Mouse (Mus musculus) adrenal gland, postnatal 25 days (tissue): ENCODE measurements around the gene Setd7. TPM values are rescaled to one million over a fixed set of nuclear protein-coding genes. Genes with fewer than 3 reads are reported as not detected.

Experiments used
- DNase-seq: peaks from one replicate; pipeline ENCODE4 v3.0.0; 2021; ENCODE audit warnings: mixed read lengths
- total RNA-seq: library from RNA; stranded (reverse); gene quantifications from 2 replicates; pipeline ENCODE4 v1.2.3, GENCODE M21; 2021

Gene Setd7
- total RNA-seq, 1 experiment from 2014 or later: 53.8 TPM

DNA sequence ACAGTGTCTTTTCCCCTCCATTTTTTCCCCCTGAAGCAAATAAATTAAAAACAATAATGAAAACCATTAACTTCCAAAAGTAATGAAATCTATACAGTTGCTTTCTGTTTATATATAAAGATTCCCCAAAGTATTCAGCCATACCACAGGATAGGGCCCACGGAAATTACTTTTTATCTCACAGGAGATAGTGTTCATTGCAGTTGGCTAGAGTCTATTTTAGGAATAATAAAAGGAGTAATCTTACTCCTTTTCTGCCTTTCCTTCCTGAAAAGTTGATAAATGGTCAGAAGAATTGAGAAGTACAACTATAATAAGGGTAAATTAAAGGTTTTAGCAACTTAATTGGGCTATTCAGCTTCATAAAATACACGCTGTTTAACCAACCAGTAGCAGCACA, 92.1 kb downstream of the Setd7 start:
- DNase-seq: no peak

Other genes with a start within 250 kb of the Setd7 start
- 84.4 and 88.0 TPM in 2 replicates for gene Elf2, start 220.2 kb downstream of the Setd7 start, total RNA-seq
- gene Mgarp, start 164.1 kb downstream of the Setd7 start, total RNA-seq: 637 and 688 TPM in 2 replicates
- gene Ndufc1, start 151.9 kb downstream of the Setd7 start, total RNA-seq: 716 and 732 TPM in 2 replicates
- gene Naa15, start 145.7 kb downstream of the Setd7 start, total RNA-seq: 56.0 and 65.8 TPM in 2 replicates
- gene Rab33b, start 77.0 kb downstream of the Setd7 start, total RNA-seq: 14.1 and 17.4 TPM in 2 replicates
- gene Mgst2, start 99.5 kb upstream of the Setd7 start, total RNA-seq: 220 and 309 TPM in 2 replicates